Mouse (Mus musculus) small intestine, adult 2 months (tissue): ENCODE measurements around the gene Rasgef1b. TPM values are rescaled to one million over a fixed set of nuclear protein-coding genes. Genes with fewer than 3 reads are reported as not detected.

Experiments
- H3K27ac ChIP-seq: fragments of 200-500 bp; 2 replicates; pipeline ENCODE4 v1.5.1; 2012; ENCODE audit warnings: low read depth, low read length, control low read depth, inconsistent platforms; ENCODE audit not compliant: insufficient read depth
- H3K27me3 ChIP-seq: fragments of 200-500 bp; 2 replicates; pipeline ENCODE4 v1.6.1; 2012; ENCODE audit warnings: mild to moderate bottlenecking, moderate library complexity, low read length, inconsistent platforms; ENCODE audit not compliant: control insufficient read depth, insufficient read depth
- H3K36me3 ChIP-seq: fragments of 200-500 bp; 2 replicates; pipeline ENCODE4 v1.6.1; 2012; ENCODE audit warnings: mild to moderate bottlenecking, low read length, control low read depth, inconsistent platforms; ENCODE audit not compliant: control insufficient read depth, insufficient read depth
- H3K4me1 ChIP-seq: fragments of 200-500 bp; 2 replicates; pipeline ENCODE4 v1.6.1; 2012; ENCODE audit warnings: low read length, inconsistent platforms, mixed read lengths; ENCODE audit not compliant: control insufficient read depth, insufficient read depth, insufficient read length
- H3K4me3 ChIP-seq: fragments of 200-500 bp; 2 replicates; pipeline ENCODE4 v1.5.1; 2012; ENCODE audit warnings: low read depth, mild to moderate bottlenecking, control low read depth, inconsistent platforms, low read length, moderate library complexity
- CTCF ChIP-seq: fragments of 200-500 bp; IDR thresholded peaks from 2 replicates; pipeline ENCODE4 v1.5.1; 2012; ENCODE audit warnings: low read depth, mild to moderate bottlenecking, control low read depth, inconsistent platforms, low read length, moderate library complexity, mixed read lengths; ENCODE audit not compliant: insufficient replicate concordance, insufficient read length; ENCODE audit errors: extremely low read depth
- POLR2A ChIP-seq: fragments of 200-500 bp; IDR thresholded peaks from 2 replicates; pipeline ENCODE4 v1.6.1; 2012; ENCODE audit warnings: low read depth, mild to moderate bottlenecking, control low read depth, inconsistent platforms, low read length, moderate library complexity
- WGBS: fragments of 180-500 bp; shearing (Covaris S2); methylation state at CpG from one replicate; pipeline ENCODE4 v1.1.7; 2018; 5-methylcytosine and 5-hydroxymethylcytosine counted together
- polyA plus RNA-seq: library from polyadenylated mRNA; depleted of rRNA; stranded (reverse); fragments of >200 nt; gene quantifications from 2 replicates; pipeline ENCODE4 v1.2.3, GENCODE M21; 2012

Rasgef1b gene
- polyA plus RNA-seq, 1 experiment, result 16.2 TPM

- Histone ChIP-seq H3K27ac (no peak overlapping the region), H3K4me1 (no peaks in the 10 kb centered on the region), H3K36me3 (peaks cover 31% of the 10 kb centered on the region), H3K4me3 (no peak overlapping the region), H3K27me3 (no peaks in the 10 kb centered on the region)
- 91% methylated on average over 17 of the region's 17 CpGs for WGBS
- TF ChIP-seq POLR2A (no peak), CTCF (no peak)
These were observed 494.6 kb downstream of the Rasgef1b start for GRCm38 (mm10) chr5:99234275-99234674.

DNA sequence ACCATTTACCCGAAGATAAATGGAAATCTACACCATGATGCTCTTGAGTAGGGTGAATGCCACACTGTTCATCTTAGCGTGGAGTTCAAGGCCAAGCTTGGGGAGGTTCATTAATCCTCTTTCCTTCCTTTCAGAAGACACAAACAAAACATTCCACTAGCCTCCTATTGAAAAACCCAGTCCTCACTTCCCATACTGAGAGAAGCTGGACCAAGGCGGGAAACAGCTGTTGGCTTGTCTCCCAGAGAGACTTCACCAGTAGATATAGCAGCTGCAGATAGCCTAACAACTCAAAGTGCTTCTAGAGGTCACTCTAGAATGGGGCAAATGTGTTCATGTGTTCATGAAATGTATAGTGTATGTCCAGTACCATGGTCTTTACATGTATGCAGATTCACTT is 495.7 kb downstream of the Rasgef1b start:
- 74% methylated on average over 3 of the region's 3 CpGs for WGBS
- TF ChIP-seq POLR2A (no peak), CTCF (no peak)
- Histone ChIP-seq H3K27ac (no peak overlapping the region), H3K4me3 (no peak overlapping the region), H3K27me3 (no peaks in the 10 kb centered on the region), H3K36me3 (peaks cover 26% of the 10 kb centered on the region), H3K4me1 (no peaks in the 10 kb centered on the region)

DNA sequence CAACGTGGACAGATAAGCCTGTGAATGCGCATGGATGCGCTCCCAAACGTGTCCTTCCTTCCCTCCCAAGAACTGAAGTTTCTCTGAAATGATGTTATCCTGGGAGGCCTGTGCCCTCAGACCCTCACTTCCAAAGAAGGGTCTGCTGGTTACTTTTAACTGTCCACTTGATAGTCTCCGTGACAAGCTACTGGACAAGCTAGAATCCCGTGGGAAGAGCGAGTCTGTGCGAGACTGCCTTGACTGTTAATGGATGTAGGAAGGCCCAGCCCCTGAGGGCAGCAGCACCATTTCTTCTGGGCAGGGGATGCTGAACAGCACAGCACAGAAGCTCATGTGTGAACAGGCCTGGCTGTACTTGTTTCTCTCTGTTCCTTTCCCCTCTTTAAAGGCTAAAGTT is 496.5 kb downstream of the Rasgef1b start:
- H3K36me3 ChIP-seq, result peaks cover 30% of the 10 kb centered on the region
- 95% methylated on average over 8 of the region's 8 CpGs for WGBS

GRCm38 (mm10) chr5:99230476-99230875 is 498.4 kb downstream of the Rasgef1b start:
- Histone ChIP-seq H3K36me3 (peaks cover 35% of the 10 kb centered on the region), H3K27ac (no peak overlapping the region), H3K27me3 (no peaks in the 10 kb centered on the region), H3K4me1 (no peaks in the 10 kb centered on the region), H3K4me3 (no peak overlapping the region)
- 46% methylated on average over 7 of the region's 7 CpGs for WGBS
- TF ChIP-seq CTCF (no peak), POLR2A (no peak)

More for the DNA sequence above, 496.5 kb downstream of the Rasgef1b start:
- Histone ChIP-seq H3K4me3 (no peak overlapping the region), H3K27me3 (no peaks in the 10 kb centered on the region), H3K4me1 (no peaks in the 10 kb centered on the region), H3K27ac (no peak overlapping the region)
- TF ChIP-seq CTCF (no peak), POLR2A (no peak)

DNA sequence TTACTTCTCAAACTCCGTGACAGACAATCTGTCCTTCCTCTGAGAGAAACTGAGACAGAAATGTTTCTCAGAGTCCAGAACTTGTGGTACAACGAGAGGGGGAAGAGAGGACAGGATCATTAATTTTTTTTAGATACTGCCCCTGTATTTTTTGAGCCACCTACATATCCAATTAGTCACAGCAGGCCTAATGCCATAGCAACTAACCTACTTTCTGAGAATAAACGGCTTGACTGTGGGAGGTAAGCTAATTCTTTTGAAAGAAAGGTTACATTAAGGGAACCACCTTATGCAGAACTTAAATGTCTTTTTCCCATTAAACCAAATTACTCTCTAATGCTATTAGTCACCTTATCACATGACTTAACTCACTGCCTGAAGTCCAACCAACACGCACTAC is 501.5 kb downstream of the Rasgef1b start:
- Histone ChIP-seq H3K27ac (no peak overlapping the region), H3K36me3 (peaks cover 30% of the 10 kb centered on the region), H3K4me3 (no peak overlapping the region), H3K27me3 (no peaks in the 10 kb centered on the region), H3K4me1 (no peaks in the 10 kb centered on the region)
- 87% methylated on average over 4 of the region's 4 CpGs for WGBS
- TF ChIP-seq CTCF (no peak), POLR2A (no peak)

- no peak for TF ChIP-seq CTCF
- no peak for TF ChIP-seq POLR2A
- Histone ChIP-seq H3K4me1 (no peaks in the 10 kb centered on the region), H3K36me3 (peaks cover 34% of the 10 kb centered on the region), H3K4me3 (no peak overlapping the region), H3K27me3 (no peaks in the 10 kb centered on the region), H3K27ac (no peak overlapping the region)
- 69% methylated on average over 5 of the region's 5 CpGs for WGBS
These were observed 504.3 kb downstream of the Rasgef1b start for GRCm38 (mm10) chr5:99224571-99225011.

GRCm38 (mm10) chr5:99223869-99224498 is 504.9 kb downstream of the Rasgef1b start:
- H3K36me3 ChIP-seq, result peaks cover 37% of the 10 kb centered on the region
- no peak overlapping the region for H3K27ac ChIP-seq
- H3K27me3 ChIP-seq, result no peaks in the 10 kb centered on the region
- no peak overlapping the region for H3K4me3 ChIP-seq
- WGBS, result 75% methylated on average over 15 of the region's 15 CpGs
- no peak for TF ChIP-seq POLR2A
- no peaks in the 10 kb centered on the region for H3K4me1 ChIP-seq
